Mouse (Mus musculus) spleen, postnatal 4 days (tissue): ENCODE data around the gene Cpox.
A peak's percentile ranks its signal among the peaks of the same experiment; 100 is the strongest.

ENCODE experiments used
- DNase-seq, 2 experiments: peaks; one replicate each; pipeline ENCODE4 v3.0.0; 2022; ENCODE audit warnings: low spot score in 2 of 2

Gene Cpox

DNA sequence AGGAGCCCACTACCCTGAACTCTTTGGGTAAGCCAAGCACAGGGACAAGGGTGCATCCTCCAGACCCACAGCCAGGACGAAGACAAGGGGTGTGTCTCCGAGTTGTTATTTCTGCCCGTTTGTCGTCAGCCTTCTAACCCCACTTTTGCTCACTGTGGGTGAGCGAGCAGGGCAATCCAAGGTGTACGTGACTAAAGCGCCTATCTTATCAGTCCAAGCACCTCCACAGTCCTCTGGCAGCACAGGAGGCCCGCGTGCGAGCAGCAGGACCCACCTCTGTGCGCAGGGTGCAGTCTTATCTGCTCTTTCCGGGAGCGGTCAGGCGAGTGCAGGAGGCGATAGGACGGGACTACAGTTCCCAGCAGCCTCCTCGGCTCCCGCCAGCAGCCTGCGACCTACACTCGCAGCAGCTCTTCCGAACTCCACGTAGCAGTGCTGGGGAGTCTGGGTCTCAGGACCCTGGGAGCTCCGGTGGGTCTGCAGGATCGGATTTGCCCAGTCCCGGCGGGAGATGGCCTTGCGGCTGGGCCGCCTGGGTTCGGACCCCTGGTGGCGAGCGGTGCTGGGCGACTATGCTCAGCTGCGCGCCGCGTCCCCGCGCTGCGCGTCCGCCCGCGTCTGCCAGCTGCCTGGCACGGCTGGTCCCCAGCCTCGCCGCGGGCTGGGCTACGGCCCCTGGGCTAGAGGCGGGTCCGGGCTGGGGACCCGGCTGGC is at the start of gene Cpox:
Cpox (plus strand) TSS at position 376 of the 714 bp plus-strand sequence.
- peak; percentile 88 to 90 for DNase-seq

DNA sequence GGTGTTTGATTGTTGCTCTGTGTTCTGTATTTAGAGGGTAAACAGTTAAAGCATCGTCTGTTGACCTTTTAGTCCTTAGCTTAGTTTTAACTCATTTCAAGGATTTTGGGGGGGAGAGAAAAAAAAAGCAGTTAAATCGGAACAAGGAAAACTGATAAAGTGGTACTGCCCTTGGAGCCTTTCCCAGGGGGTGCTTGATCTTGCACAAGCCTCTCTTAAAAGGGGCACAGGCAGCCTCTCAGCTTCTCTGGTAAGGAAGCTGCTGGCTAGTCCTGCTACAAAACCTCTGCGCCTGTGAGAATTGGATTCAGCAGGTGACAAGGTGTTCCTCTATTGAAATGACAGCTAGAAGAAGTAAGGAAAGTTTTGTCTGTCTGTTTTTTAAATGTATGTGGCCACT is 47.7 kb upstream of the Cpox start:
- DNase-seq: no peak

DNA sequence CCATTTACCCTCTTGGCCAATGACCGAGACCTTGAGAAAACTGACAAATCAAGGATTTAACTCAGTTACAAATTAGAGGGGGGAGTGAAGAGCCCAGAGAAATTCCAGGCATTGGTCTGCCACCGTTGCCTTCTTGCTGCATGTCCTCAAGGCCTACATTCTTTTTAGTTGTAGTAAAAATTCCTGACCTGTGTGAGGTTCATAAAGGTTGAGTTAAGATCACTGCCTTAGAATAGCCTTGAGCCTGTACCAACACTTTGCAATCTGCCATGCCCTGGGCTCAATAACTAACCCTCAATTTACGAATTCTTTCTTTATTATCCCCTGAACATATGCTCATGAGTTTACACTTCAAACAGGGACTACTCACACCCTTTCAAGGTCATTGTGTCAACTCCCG is 47.0 kb upstream of the Cpox start:
- DNase-seq: no peak

DNA sequence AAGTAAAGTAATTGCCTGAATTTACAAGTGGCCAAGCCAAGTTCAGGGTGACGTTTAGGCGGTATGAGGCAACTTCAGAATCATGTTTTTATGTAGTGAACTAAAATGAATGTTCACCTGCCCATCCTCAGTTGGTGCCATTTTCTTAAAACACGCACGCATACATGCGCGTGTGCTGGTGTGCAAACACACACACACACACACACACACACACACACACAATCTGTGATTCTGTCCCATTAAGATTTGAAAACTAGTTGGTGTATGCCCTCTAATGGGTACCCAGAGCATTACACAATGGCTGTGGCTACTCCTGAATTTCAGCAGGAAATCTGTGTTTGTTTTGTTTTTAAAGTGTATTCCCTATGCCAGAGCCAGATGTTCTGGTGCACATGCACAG is 46.1 kb upstream of the Cpox start:
- no peak for DNase-seq

DNA sequence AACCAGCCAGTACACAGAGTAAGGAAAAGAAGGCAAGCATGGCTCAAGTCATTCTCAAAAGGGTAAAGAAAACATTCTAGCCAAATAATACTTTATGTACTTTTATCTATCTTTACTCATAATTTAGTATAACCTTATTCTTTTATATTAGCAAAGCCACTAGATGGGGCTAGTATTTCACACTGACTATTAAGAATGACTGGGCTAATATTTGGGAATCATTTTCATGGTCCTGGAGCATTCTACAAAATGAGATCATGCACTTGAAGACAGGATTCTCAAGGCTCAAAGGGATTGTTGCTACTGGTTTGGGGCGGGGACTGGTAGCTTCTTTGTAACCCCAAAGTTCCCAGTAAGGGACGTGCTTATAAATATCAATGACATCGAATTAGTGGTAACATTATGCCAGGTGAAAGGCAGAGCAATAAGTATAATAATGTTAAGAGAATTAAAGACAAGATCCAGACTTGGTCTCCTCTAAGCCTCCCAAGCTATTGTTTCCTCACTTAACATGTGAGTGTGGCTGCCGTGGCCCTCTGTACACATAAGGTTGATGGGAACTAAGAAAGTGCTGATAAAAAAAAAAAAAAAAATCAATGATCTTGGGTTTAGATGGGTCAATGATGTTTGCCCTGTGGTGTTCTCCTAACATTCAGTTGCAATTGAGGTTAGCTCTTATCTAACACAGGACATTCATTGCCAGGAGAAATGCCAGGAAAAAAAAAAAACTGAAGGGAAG is 42.3 kb upstream of the Cpox start:
- no peak for DNase-seq

DNA sequence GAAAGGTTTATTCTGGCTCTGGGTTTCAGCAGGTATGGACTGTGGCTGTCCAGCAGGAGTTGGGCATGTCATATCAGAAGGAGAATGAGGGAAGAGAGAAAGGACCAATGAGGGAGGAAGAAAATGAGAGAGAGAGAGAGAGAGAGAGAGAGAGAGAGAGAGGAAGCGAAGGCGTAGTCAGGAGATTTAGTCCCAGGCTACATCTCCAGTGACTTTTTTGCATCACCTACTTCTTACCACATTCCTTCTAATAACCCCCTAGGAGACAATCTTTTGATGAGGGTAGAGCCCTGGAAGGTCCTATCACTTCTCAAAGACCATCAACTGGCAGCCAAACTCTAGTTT is 41.8 kb upstream of the Cpox start:
- no peak for DNase-seq

DNA sequence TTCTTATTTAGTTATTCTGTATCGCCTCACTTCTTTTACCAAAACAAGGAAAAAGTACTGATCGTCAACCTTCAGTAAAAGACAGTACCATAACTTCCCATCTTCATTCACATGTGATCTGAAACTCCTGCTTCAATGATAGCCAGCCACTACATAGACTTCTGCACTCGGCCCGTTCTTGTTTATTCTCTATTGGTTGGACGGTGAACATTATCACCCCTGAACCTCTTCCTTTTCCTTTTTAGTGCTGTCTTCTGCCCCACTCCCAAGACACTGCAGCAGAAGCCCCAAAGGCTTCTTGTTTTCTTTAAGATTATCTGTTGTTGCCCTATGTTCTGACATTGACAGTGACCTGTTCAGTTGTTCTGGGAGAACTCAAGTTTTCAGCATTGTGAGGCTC is 41.1 kb upstream of the Cpox start:
- no peak for DNase-seq

DNA sequence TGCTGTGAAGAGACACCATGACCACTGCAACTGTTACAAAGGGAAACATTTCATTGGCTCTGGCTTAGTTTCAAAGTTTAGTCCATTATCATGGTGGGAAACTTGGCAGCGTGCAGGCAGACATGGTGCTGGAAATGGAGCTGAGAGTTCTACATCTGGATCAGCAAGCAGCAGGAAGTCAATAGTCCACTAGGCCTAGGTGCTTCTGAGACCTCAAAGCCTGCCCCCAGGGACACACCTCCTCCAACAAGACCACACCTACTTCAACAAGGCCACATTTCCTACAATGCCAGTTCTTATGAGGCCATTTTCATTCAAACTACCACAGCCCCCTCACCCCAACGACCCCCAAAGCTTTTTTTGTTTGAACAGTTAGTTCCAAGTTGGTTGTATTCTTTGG is 40.4 kb upstream of the Cpox start:
- no peak for DNase-seq

DNA sequence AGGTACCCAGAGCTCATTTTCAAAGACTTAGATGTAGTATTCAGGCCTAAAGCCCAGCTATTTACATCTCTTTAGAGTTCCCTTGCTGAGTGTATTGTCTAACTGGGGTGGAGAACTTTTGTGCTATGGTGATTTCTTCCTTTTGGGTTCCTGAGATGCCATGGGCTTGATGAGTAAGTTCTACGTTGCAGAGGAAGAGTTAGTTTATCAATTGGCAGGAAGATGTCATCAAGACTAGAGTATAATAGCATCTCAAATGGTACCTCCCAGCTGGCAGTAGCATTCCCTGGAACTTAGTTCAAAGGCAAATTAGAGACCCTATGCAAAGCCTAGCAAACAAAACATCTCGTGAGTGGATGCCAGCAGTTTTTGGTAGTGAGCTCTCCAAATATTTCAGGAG is 34.2 kb upstream of the Cpox start:
- no peak for DNase-seq

DNA sequence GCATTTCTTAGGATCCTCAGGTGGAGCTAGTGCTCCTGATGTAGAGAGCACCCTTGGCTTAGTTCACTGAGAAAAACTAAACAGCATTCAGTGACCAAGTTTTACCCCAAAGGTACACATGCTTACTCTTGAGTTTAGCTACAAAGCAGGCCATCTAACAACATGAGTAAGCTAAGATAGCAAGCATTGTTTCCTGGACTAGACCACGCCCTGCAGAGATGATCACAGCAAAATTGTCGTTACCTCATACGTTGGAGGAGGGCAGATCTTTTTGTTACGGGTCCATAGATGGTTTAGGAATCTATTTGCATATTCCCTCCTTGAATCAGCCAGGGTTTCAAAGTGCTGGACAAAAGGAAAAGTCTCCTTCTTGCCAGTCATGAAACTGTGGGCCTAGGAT is 32.6 kb upstream of the Cpox start:
- DNase-seq: peak in 1 of 2 experiments; percentile 24

DNA sequence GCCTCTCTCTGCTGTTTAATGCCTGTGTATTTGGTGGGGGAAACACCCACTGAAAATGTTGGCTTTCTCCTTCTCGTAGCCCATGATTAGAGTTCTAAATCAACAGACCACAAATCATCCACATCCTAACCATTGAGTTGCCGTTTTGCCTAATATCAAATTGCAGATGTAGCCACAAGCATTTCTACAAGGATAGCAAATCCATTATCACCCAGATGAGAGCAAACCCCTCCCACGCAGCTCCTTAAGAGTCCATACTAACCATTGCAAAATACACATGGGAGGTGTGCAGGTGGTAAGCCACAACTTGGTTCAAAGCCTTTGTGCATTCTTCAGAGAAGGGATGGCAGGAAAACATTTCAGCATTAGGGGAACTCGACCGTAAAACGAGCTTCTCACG is 32.1 kb upstream of the Cpox start:
- DNase-seq: no peak

DNA sequence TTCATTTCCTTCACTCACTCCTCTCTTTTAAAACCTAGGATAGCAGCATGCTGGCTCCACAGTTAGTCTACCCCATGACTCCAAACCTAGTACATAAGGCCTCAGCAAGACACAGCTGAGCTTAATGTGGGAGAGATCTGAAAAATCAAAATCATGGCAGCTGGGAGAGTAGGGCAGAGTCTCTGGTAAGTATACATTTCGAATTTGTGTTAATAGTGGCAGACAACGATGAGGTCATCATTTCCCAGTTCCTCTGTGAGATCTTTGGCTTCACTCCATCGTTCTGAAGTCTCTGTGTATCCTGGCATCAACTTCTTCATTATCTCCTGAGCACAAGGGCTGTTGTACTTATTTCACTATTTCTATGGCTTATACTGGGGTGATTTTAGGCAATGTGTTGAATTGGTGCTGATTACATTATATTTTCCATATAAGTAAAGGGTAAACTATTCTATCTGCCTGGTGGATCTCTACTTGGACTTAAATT is 31.4 kb upstream of the Cpox start, which contains the start of gene E330017A01Rik:
E330017A01Rik (minus strand) TSS at position 51 of the 487 bp plus-strand sequence.
- peak in 1 of 2 experiments; percentile 44 for DNase-seq

DNA sequence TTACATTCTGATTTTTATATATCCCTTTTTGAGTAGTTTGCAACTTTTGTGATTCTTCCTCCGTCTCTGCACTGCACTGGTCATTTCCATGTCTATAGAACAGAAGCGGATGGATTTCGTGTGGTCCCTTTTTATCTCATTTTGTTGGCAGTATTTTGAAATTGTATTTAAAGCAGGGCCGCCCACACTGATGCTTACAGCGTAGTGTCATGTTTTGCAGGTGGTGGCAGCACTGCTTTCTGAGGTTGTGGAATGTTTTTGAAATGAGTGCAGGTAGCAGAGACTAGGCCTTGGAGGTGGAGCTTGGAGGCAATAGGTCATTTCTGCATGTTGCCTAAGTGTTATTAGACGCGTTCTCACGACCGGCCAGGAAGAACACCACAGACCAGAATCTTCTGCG is 20.1 kb upstream of the Cpox start:
- peak in 1 of 2 experiments; percentile 37 for DNase-seq

DNA sequence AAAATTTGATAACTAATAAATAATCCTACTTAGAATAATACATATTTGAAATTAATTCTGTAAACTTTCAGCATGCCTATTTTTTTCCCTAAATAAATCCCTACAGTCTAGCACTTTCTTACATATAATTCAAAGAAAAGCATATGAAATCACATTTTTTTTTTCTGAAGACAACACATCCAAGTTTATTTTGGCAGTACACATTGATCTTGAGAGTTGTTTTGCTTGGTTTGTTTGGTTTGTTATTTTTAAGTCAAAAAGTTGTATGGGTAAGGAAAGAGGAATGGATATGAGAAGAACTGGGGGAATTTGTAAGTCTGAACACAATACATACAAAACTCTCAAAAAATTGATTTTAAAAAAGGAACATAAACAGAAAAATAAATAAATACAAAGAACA is 14.3 kb upstream of the Cpox start:
- no peak for DNase-seq

DNA sequence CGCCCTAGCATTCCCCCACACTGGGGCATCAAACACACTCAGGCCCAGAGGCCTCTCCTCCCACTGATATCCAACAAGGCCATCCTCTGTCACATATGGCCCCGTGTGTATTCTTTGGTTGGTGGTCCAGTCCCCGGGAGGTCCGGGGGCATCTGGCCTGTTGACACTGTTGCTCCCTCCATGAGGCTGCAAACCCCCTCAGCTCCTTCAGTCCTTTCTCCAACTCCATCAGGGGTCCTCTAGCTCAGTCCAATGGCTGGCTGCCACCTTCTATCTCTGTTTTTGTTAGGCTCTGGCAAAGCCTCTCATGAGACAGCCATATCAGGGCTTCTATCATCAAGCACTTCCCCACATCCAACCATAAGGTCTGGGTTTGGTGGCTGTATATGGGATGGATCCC is 13.6 kb upstream of the Cpox start:
- DNase-seq: peak in 1 of 2 experiments; percentile 54

DNA sequence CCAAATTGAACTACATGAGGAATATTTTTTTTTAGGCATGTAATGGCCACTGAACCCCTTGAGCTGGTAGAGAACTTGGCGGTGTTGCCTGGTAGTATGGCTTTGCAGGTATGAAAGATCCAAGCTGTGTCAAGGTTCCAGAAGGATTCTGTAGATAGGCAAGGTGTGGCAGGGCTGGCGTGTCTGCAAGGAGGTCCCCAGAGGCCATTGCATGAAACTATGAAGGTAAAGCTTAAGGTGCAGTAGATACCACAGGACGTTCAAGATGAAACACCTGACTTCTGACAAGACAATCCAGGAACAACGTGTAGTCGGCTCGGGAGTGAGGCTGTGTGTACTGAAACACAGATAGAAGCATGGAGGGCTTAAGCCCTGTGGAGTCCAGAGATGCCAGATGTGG is 11.4 kb upstream of the Cpox start:
- peak in 1 of 2 experiments; percentile 59 for DNase-seq

DNA sequence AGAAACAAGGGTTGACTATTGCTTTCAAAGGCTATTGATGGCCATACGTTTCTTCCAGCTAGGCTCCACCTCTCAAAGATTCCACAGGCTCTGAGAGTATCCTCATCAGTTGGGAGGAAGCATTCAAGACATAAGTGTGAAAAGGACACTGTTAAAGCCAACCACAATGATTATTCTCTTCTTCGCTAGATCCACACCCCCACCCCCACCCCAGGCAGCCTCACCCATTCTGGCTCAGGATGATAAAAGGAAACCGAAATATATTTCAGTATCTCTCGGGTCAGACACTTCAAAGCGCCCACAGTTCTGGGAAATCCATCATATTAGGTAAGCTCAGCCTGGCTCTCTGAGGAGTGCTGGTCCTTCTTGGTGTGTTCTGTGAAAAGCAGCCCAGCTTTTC is 8.3 kb upstream of the Cpox start:
- peak; percentile 64 to 70 for DNase-seq

DNA sequence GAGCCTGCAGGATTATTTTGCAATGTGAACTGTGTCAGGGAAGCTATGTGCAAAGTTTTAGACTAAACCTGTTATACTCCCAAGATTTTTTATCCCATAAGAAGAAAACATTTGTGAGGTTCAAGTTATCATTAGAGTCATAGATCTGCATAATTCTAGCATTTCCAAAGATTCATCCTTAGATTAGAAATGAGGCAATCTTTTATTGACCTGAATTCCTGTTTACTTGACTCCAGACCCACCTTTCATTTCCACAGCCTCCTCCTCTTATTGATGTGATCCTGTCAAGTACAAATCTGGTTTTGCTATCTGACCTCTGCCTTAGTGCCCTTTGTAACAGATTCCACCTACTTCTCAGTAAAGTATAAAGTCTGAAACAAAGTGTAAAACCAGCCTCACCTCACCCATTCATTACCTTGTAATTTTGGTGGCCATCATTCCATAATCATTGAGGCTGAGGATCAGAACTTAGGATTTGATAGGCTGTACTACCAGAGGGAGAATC is 7.8 kb upstream of the Cpox start:
- no peak for DNase-seq

DNA sequence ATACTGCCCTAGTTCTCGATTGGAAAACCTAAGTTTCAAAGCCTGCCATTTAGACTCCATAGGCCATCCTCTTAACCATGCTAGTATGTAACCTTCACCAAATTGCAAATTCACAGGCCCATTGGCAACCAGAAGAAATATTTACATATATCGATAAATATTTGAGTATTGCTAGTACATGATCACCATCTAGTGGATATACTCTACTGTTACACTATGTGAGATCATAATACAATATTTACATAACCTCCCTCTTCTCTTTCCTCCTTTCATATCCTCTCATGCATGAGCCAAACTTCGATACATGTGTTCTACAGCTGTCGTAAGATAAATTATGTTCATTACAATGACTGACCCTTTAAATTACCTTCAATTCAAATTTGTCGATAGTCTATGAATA is 7.1 kb upstream of the Cpox start:
- DNase-seq: peak in 1 of 2 experiments; percentile 32

DNA sequence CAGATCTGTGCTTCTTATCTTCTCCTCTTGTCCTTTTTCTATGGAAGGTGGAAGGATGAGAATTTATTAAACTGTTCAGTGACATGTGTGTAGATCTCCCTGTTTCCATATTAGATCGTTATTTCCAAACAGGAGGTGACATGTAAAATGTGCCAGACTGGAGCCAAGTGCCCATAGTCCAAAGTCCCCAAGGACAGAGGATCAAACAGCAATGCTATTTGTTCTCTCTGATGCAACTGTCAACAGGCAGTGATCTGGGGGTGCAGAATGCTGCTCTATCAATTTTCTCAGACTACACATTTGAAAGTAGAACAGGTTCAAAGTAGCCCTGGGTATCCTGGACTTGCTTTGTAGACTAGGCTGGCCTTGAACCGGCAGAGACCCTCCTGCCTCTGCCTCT is 6.3 kb upstream of the Cpox start:
- peak in 1 of 2 experiments; percentile 37 for DNase-seq

DNA sequence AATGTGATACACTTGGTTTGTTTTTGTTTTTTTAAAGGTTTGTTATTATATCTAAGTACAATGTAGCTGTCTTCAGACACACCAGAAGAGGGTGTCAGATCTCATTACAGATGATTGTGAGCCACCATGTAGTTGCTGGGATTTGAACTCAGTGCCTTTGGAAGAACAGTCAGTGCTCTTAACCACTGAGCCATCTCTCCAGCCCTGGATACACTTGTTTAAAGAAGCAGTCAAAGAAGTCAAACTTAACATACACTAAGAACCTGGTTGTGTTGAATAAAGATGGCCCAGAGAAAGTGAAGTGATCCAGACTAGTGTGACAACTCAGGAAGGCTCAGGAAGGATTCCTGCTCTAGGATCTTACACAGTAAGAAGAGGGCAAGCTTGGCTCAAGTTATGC is 5.0 kb upstream of the Cpox start:
- peak in 1 of 2 experiments; percentile 39 for DNase-seq

DNA sequence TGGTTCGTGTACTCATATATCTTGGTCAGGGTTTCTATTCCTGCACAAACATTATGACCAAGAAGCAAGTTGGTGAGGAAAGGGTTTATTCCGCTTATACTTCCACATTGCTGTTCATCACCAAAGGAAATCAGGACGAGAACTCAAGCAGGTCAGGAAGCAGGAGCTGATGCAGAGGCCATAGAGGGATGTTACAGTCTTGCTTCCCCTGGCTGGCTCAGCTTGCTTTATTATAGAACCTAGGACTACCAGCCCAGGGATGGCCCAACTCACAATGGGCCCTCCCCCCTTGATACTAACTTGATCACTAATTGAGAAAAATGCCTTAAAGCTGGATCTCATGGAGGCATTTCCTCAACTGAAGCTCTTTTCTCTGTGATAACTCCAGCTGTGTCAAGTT is 3.4 kb upstream of the Cpox start:
- DNase-seq: peak in 1 of 2 experiments; percentile 52

DNA sequence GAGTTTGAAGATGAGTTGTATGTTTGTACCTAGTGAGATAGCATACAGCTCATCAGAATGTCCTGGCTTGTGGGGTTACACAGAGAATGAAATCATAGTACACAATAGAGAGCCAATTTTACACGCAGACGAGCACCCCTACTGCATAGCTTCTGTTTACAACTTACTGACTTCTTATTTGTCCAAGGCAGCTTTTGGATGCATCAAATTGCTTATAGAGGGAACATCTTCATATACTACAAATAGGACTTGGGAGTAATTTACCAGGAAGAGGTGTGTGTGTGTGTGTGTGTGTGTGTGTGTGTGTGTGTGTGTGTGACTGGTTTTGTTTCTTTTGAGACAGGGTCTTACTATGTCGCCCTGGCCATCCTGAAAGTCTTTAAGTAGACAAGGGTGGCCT is 1.5 kb upstream of the Cpox start:
- peak in 1 of 2 experiments; percentile 53 for DNase-seq
